Mouse (Mus musculus) liver, embryonic 14 days (tissue): ENCODE data around the gene Armcx4. TPM values are rescaled to one million over a fixed set of nuclear protein-coding genes. Genes with fewer than 3 reads are reported as not detected.

Source experiments
- polyA plus RNA-seq: library from polyadenylated mRNA; depleted of rRNA; stranded (reverse); fragments of >200 nt; gene quantifications from 2 replicates; pipeline ENCODE4 v1.2.3, GENCODE M21; 2012; rRNA removed

Armcx4 gene
- polyA plus RNA-seq: 1.4 and 1.6 TPM in 2 replicates

GRCm38 (mm10) chrX:134686267-134686666, at the start of gene Armcx4:
Gene Armcx4 (plus strand): TSS chrX:134686519.

DNA sequence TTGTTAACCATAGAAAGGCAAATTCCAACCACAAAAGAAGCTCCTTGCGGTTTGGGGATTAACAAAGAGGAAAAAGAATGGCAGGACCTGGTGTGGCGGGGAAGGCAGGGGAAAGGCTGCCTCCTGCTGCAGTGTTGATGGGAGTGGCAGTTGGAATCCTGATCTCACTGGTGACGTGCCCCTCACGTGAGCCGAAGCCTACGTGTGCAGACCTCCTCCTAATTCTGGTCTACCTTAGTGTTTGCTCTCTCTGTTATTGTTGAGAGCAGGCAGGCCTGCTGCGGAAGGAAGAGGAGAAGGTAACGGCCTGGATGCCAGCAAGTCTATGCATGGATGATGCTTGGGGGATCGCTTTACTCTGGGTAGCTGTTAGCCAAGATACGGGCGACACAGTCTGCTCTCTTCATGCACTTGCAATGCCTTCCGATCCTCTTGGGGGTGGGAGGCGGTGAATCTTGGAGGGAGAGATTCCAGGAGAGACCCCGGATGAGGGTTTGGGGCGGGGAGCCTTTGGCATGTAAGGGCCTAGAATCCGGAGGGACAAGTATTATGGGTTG, 31.5 kb downstream of the Armcx4 start, which contains the start of gene Armcx1:
Armcx1 (plus strand) TSS at position 212 of the 557 bp plus-strand sequence.

Other genes with a start within 250 kb of the Armcx4 start
- 0.02 TPM in 1 of 2 replicates, not detected in the other for gene Taf7l, start 210.0 kb upstream of the Armcx4 start, polyA plus RNA-seq
- gene Timm8a1, start 144.7 kb upstream of the Armcx4 start, polyA plus RNA-seq: 21.7 and 24.8 TPM in 2 replicates
- gene Btk, start 102.9 kb upstream of the Armcx4 start, polyA plus RNA-seq: 16.2 and 17.7 TPM in 2 replicates
- 1,340 and 1,382 TPM in 2 replicates for gene Rpl36a, start 100.9 kb upstream of the Armcx4 start, polyA plus RNA-seq
- gene Gla, start 85.4 kb upstream of the Armcx4 start, polyA plus RNA-seq: 1.8 and 2.1 TPM in 2 replicates
- gene Hnrnph2, start 85.3 kb upstream of the Armcx4 start, polyA plus RNA-seq: 53.3 and 57.9 TPM in 2 replicates
- gene Armcx1, start 31.4 kb downstream of the Armcx4 start, polyA plus RNA-seq: 5.3 and 5.5 TPM in 2 replicates
- 5.3 and 6.1 TPM in 2 replicates for gene Armcx6, start 64.9 kb downstream of the Armcx4 start, polyA plus RNA-seq
- gene Armcx3, start 70.1 kb downstream of the Armcx4 start, polyA plus RNA-seq: 9.8 and 10.3 TPM in 2 replicates
- 7.9 and 8.5 TPM in 2 replicates for gene Armcx2, start 122.7 kb downstream of the Armcx4 start, polyA plus RNA-seq